Mouse (Mus musculus) C2C12 (cell line): ENCODE results near the gene Dab2. TPM values are rescaled to one million over a fixed set of nuclear protein-coding genes. Genes with fewer than 3 reads are reported as not detected.

ENCODE experiments used
- H3K27me3 ChIP-seq: one replicate; pipeline ENCODE4 v1.6.1; 2011; ENCODE audit not compliant: control insufficient read depth, insufficient read depth, insufficient read length
- H3K36me3 ChIP-seq: one replicate; pipeline ENCODE4 v1.6.1; 2011; ENCODE audit not compliant: control insufficient read depth, insufficient read depth
- H3K4me3 ChIP-seq: one replicate; pipeline ENCODE4 v1.5.1; 2011; ENCODE audit warnings: mild to moderate bottlenecking, control low read depth; ENCODE audit not compliant: poor library complexity, insufficient read depth, severe bottlenecking
- H3K79me2 ChIP-seq: one replicate; pipeline ENCODE4 v1.6.1; 2011; ENCODE audit not compliant: control insufficient read depth, insufficient read depth
- H3K79me3 ChIP-seq: one replicate; pipeline ENCODE4 v1.6.1; 2011; ENCODE audit warnings: low read depth, control low read depth
- H3ac ChIP-seq: one replicate; pipeline ENCODE3; 2011; ENCODE audit warnings: low read depth; ENCODE audit not compliant: control insufficient read depth, insufficient read length
- CEBPB ChIP-seq: IDR thresholded peaks from one replicate; pipeline ENCODE4 v1.6.1; 2011; ENCODE audit warnings: low read depth, mild to moderate bottlenecking, control low read depth, moderate library complexity
- CTCF ChIP-seq: IDR thresholded peaks from one replicate; pipeline ENCODE4 v1.5.1; 2011; ENCODE audit not compliant: control insufficient read depth, insufficient read depth, insufficient read length
- FOSL1 ChIP-seq: IDR thresholded peaks from one replicate; pipeline ENCODE4 v1.8.0; 2011; ENCODE audit warnings: mild to moderate bottlenecking, low read length; ENCODE audit not compliant: poor library complexity, insufficient read depth, severe bottlenecking
- MAX ChIP-seq: IDR thresholded peaks from one replicate; pipeline ENCODE4 v1.6.1; 2011; ENCODE audit warnings: mild to moderate bottlenecking, control low read depth
- MYOD1 ChIP-seq: IDR thresholded peaks from one replicate; pipeline ENCODE4 v1.6.1; 2011; ENCODE audit warnings: low read depth; ENCODE audit not compliant: control insufficient read depth, insufficient read length
- MYOG ChIP-seq: IDR thresholded peaks from one replicate; pipeline ENCODE4 v1.6.1; 2011; ENCODE audit not compliant: control insufficient read depth, insufficient read length; ENCODE audit errors: extremely low read depth
- USF1 ChIP-seq: IDR thresholded peaks from one replicate; pipeline ENCODE4 v1.6.1; 2011; ENCODE audit warnings: low read depth, mild to moderate bottlenecking, control low read depth, moderate library complexity
- polyA plus RNA-seq: library from polyadenylated mRNA; unstranded; fragments of >200 nt; fragmentation: generic; extraction: Trizol; gene quantifications from one replicate; pipeline ENCODE4 v1.2.1, GENCODE M21; 2012; ENCODE audit warnings: missing spikeins

The Dab2 gene
- polyA plus RNA-seq, 1 experiment, result 31.3 TPM

DNA sequence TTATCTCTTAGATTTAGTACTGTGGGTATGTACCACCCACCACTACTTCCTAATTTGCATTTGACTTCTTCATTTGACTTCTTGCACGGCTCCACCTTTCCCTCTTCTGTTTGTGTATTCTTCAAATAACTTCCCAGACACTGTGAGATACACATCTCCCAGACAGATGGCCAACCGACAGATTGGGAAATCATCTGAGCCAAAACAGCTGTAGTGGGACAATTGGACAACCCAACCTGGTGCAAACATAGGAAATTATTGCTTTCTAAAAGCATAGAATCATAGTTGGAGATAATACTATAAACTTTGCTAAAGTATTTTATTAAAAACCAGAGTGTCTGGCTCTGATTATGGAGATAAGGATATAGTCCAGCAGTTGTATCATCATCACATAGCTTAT, 3.5 kb upstream of the Dab2 start:
- no peak overlapping the region for H3K4me3 ChIP-seq
- no peak for TF ChIP-seq USF1
- no peak for TF ChIP-seq MAX
- TF ChIP-seq FOSL1, result no peak
- TF ChIP-seq CEBPB, result no peak
- TF ChIP-seq MYOD1, result no peak
- TF ChIP-seq MYOG, result no peak
- no peak for TF ChIP-seq CTCF
- no peaks in the 10 kb centered on the region for H3K27me3 ChIP-seq

DNA sequence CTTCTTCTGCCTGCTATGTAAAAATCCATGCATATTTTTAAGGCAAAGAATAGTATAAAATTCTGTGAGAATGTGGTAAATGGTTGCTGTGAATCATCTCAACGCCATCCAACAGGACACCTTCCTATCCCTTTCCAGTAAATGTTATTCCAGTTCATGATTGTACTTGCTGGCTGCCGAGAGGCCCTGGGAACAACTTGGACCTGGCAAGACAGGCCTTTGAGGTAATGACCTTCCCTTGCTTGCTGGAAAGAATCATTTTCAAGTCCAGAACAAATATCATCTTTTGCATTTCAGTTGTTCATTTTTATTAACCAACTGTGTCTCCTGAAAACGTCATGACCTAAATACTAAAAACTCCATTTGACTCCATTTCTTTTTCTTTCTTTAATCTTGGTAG, 862 bp upstream of the Dab2 start:
- H3K36me3 ChIP-seq, result no peaks in the 10 kb centered on the region
- H3K79me2 ChIP-seq, result no peaks in the 10 kb centered on the region
- H3K27me3 ChIP-seq, result no peaks in the 10 kb centered on the region
- H3ac ChIP-seq, result no peak overlapping the region
- no peaks in the 10 kb centered on the region for H3K79me3 ChIP-seq
- H3K4me3 ChIP-seq, result no peak overlapping the region
- TF ChIP-seq MAX, result no peak
- TF ChIP-seq CEBPB, result no peak
- TF ChIP-seq FOSL1, result no peak
- TF ChIP-seq MYOD1, result no peak
- TF ChIP-seq CTCF, result no peak
- no peak for TF ChIP-seq USF1
- TF ChIP-seq MYOG, result no peak

More for the DNA sequence above, 3.5 kb upstream of the Dab2 start:
- Histone ChIP-seq H3ac (no peak overlapping the region), H3K79me2 (no peaks in the 10 kb centered on the region), H3K79me3 (no peaks in the 10 kb centered on the region), H3K36me3 (no peaks in the 10 kb centered on the region)

DNA sequence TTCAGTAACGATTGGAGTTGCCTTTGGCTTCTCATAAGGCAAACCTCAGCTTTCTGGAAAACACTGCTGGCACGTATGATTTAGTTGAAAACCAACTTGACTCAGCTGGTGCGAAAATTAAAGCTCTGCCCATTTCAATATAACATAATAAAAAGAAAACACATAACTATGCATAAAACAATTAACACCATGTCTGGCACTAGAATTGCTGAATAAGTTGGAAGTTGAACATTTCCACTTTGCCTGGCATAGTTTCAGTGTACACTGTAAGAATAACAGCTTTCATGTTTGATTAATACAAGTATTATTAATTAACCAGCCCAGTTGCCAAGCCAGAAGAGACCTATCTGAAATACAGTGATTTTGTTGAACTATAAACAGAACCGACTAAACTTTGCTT, 2.6 kb downstream of the Dab2 start:
- no peaks in the 10 kb centered on the region for H3K36me3 ChIP-seq
- H3ac ChIP-seq, result no peak overlapping the region
- no peaks in the 10 kb centered on the region for H3K79me3 ChIP-seq
- no peaks in the 10 kb centered on the region for H3K27me3 ChIP-seq
- no peaks in the 10 kb centered on the region for H3K79me2 ChIP-seq
- no peak overlapping the region for H3K4me3 ChIP-seq
- TF ChIP-seq FOSL1 (no peak), USF1 (no peak), CEBPB (no peak), MYOD1 (no peak), CTCF (no peak), MAX (no peak), MYOG (no peak)

DNA sequence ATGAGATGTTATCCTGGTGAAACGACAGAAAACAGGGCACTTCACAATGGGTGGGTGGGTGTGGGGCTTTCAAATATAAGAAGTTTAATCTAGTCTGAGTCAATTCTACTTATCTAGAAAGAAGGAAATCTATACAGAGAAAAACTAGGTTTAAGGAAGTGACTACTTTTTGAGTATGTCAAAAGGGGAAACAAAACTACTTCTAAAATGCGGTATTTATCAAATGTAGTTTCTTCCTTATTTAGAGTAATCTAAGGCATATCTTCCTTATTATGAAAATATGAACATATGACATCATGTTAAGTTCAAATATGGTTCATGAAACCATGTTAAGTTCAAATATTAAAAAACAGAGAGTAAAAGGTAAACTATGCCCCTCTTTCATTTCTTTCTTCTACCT, 4.2 kb downstream of the Dab2 start:
- no peak overlapping the region for H3K4me3 ChIP-seq
- H3K36me3 ChIP-seq, result no peaks in the 10 kb centered on the region
- H3K79me2 ChIP-seq, result no peaks in the 10 kb centered on the region
- H3ac ChIP-seq, result no peak overlapping the region
- H3K27me3 ChIP-seq, result no peaks in the 10 kb centered on the region
- H3K79me3 ChIP-seq, result no peaks in the 10 kb centered on the region
- TF ChIP-seq MYOG (no peak), MYOD1 (no peak), FOSL1 (no peak), CTCF (no peak), USF1 (no peak), CEBPB (no peak), MAX (no peak)

DNA sequence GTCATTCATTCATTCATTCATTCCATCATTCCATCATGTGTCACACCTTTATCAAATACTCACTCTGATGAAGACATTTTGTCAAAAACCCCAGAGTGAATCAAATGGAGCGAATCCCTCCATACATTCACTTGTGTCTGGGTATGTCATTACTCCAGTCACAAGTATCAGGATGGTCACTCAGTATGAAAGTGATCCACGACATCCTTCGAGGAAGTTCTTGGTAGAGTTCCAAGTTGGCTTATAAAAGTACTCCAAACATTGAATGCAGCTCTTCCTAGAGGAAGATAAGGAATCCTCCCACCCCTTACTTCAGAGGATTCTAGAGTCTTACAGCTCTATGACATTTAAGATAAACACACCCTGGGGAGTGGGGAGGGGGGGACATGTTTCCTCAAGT, 10.0 kb downstream of the Dab2 start:
- H3K4me3 ChIP-seq, result no peak overlapping the region
- H3K79me3 ChIP-seq, result no peaks in the 10 kb centered on the region
- H3K79me2 ChIP-seq, result no peaks in the 10 kb centered on the region
- no peaks in the 10 kb centered on the region for H3K27me3 ChIP-seq
- TF ChIP-seq CTCF (no peak), FOSL1 (no peak), MYOG (no peak), CEBPB (no peak)
- no peaks in the 10 kb centered on the region for H3K36me3 ChIP-seq
- H3ac ChIP-seq, result no peak overlapping the region

DNA sequence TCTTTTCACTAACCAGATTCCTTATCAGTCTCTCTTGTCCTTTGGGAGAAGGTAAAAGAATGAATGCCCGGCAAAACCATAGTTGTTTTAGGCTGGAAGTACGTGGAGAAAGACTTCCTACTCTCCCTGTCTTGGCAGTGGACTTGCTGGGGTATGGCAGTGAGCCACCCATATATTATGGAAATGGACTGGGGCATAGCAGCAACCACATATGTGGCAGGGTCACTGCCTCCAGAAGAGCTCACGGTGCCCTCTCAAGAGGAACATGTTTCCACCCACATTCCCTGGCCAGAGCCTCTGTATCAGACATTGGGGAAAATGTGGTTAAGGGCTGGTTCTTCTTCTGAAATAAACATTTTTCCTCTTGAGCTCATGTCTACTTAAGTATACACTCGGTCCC, 10.8 kb downstream of the Dab2 start:
- Histone ChIP-seq H3ac (no peak overlapping the region), H3K27me3 (no peaks in the 10 kb centered on the region), H3K79me3 (no peaks in the 10 kb centered on the region), H3K36me3 (no peaks in the 10 kb centered on the region), H3K79me2 (no peaks in the 10 kb centered on the region), H3K4me3 (no peak overlapping the region)
- TF ChIP-seq USF1 (no peak), MYOD1 (no peak), FOSL1 (no peak), MAX (no peak), MYOG (no peak), CTCF (no peak), CEBPB (no peak)
